Mouse (Mus musculus) neural tube, embryonic 15.5 days (tissue): ENCODE results near the gene Zfp865. TPM values are rescaled to one million over a fixed set of nuclear protein-coding genes. Genes with fewer than 3 reads are reported as not detected.

ENCODE experiments used
- polyA plus RNA-seq: library from polyadenylated mRNA; unstranded; fragments of >200 nt; fragmentation: Nextera tagmentation; extraction: Ambion mirVana; gene quantifications from 2 replicates; pipeline ENCODE4 v1.2.1, GENCODE M21; 2015

Zfp865 gene
- polyA plus RNA-seq, 1 experiment from 2014 or later = 7.0 TPM

Other genes starting within 250 kb of the Zfp865 start
- not detected in 2 replicates for gene Fam71e2, start 249.1 kb upstream of the Zfp865 start, polyA plus RNA-seq
- gene Il11, start 237.5 kb upstream of the Zfp865 start, polyA plus RNA-seq = 0.90 and 1.0 TPM in 2 replicates
- not detected in 2 replicates for gene Tmem190, start 237.4 kb upstream of the Zfp865 start, polyA plus RNA-seq
- gene Tmem238, start 230.7 kb upstream of the Zfp865 start, polyA plus RNA-seq = 6.8 and 9.9 TPM in 2 replicates
- gene Rpl28, start 227.5 kb upstream of the Zfp865 start, polyA plus RNA-seq = 224 and 255 TPM in 2 replicates
- gene Ube2s, start 207.8 kb upstream of the Zfp865 start, polyA plus RNA-seq = 252 and 275 TPM in 2 replicates
- gene Shisa7, start 175.7 kb upstream of the Zfp865 start, polyA plus RNA-seq = 10.6 and 11.3 TPM in 2 replicates
- gene Isoc2b, start 150.1 kb upstream of the Zfp865 start, polyA plus RNA-seq = 3.7 and 5.9 TPM in 2 replicates
- gene Isoc2a, start 143.2 kb upstream of the Zfp865 start, polyA plus RNA-seq = 0.51 and 0.79 TPM in 2 replicates
- gene Gm36210, start 113.9 kb upstream of the Zfp865 start, polyA plus RNA-seq = 0.23 and 0.37 TPM in 2 replicates
- 3.1 and 4.0 TPM in 2 replicates for gene Zfp628, start 105.2 kb upstream of the Zfp865 start, polyA plus RNA-seq
- 30.8 and 36.3 TPM in 2 replicates for gene Nat14, start 98.3 kb upstream of the Zfp865 start, polyA plus RNA-seq
- gene Ssc5d, start 94.6 kb upstream of the Zfp865 start, polyA plus RNA-seq = 1.00 and 1.8 TPM in 2 replicates
- 0.14 TPM in 1 of 2 replicates, not detected in the other for gene Sbk2, start 56.0 kb upstream of the Zfp865 start, polyA plus RNA-seq
- 0.32 and 0.35 TPM in 2 replicates for gene Sbk3, start 49.2 kb upstream of the Zfp865 start, polyA plus RNA-seq
- 49.6 and 57.0 TPM in 2 replicates for gene Zfp579, start 24.2 kb upstream of the Zfp865 start, polyA plus RNA-seq
- 7.3 and 9.9 TPM in 2 replicates for gene Zfp524, start 6.0 kb upstream of the Zfp865 start, polyA plus RNA-seq
- 37.0 TPM in 2 replicates for gene Fiz1, start 5.7 kb upstream of the Zfp865 start, polyA plus RNA-seq
- 0.15 and 1.4 TPM in 2 replicates for gene Gm44973, start 4.9 kb upstream of the Zfp865 start, polyA plus RNA-seq
- gene Ccdc106, start 177 bp downstream of the Zfp865 start, polyA plus RNA-seq = 60.0 and 75.7 TPM in 2 replicates
- not detected in 2 replicates for gene 4632433K11Rik, start 13.7 kb downstream of the Zfp865 start, polyA plus RNA-seq
- gene Zfp784, start 18.1 kb downstream of the Zfp865 start, polyA plus RNA-seq = 7.7 and 9.0 TPM in 2 replicates
- gene Zfp580, start 31.2 kb downstream of the Zfp865 start, polyA plus RNA-seq = 90.7 and 101 TPM in 2 replicates
- gene U2af2, start 41.8 kb downstream of the Zfp865 start, polyA plus RNA-seq = 94.2 and 105 TPM in 2 replicates
- 92.5 and 105 TPM in 2 replicates for gene Epn1, start 59.9 kb downstream of the Zfp865 start, polyA plus RNA-seq
- not detected in 2 replicates for gene Rfpl4, start 96.6 kb downstream of the Zfp865 start, polyA plus RNA-seq
- gene Rasl2-9, start 105.6 kb downstream of the Zfp865 start, polyA plus RNA-seq = 0.47 and 0.60 TPM in 2 replicates
- 0.05 and 0.13 TPM in 2 replicates for gene Vmn1r55, start 129.3 kb downstream of the Zfp865 start, polyA plus RNA-seq
- gene Vmn1r56, start 176.4 kb downstream of the Zfp865 start, polyA plus RNA-seq = not detected in 2 replicates
- gene Vmn1r57, start 198.1 kb downstream of the Zfp865 start, polyA plus RNA-seq = not detected in 2 replicates